Mouse (Mus musculus) limb, embryonic 12.5 days (tissue): ENCODE measurements around the gene Csnk1e. TPM values are rescaled to one million over a fixed set of nuclear protein-coding genes. Genes with fewer than 3 reads are reported as not detected.
"Not testable (repeated sequence)": the region's sequence is repeated elsewhere in the genome, so short reads cannot be mapped to it uniquely, and the experiment has no call there.

ENCODE experiments used
- ATAC-seq: fragments of 200-750 bp; cut with Nextera tagmentation; 2 replicates; pipeline ENCODE4 v1.8.0; 2017; ENCODE audit warnings: low read depth, moderate TSS enrichment; ENCODE audit not compliant: insufficient number of reproducible peaks, insufficient read depth, low FRiP score, low TSS enrichment
- H3K27ac ChIP-seq: fragments of 300-500 bp; sonication (generic); 2 replicates; pipeline ENCODE4 v1.5.1; 2016; ENCODE audit warnings: mild to moderate bottlenecking, moderate library complexity
- H3K27me3 ChIP-seq: fragments of 300-500 bp; sonication (generic); 2 replicates; pipeline ENCODE4 v1.6.1; 2016; ENCODE audit warnings: mild to moderate bottlenecking, moderate library complexity
- H3K36me3 ChIP-seq: fragments of 300-500 bp; sonication (generic); 2 replicates; pipeline ENCODE4 v1.6.1; 2016; ENCODE audit warnings: mild to moderate bottlenecking, moderate library complexity
- H3K4me1 ChIP-seq: fragments of 300-500 bp; sonication (generic); replicated peaks from 2 replicates; pipeline ENCODE4 v1.6.1; 2016
- H3K4me2 ChIP-seq: fragments of 300-500 bp; sonication (generic); 2 replicates; pipeline ENCODE4 v1.6.1; 2016; ENCODE audit warnings: mild to moderate bottlenecking, moderate library complexity
- H3K4me3 ChIP-seq: fragments of 300-500 bp; sonication (generic); replicated peaks from 2 replicates; pipeline ENCODE4 v1.5.1; 2016; ENCODE audit warnings: mild to moderate bottlenecking
- H3K9ac ChIP-seq: fragments of 300-500 bp; sonication (generic); replicated peaks from 2 replicates; pipeline ENCODE4 v1.6.1; 2016; ENCODE audit warnings: mild to moderate bottlenecking, moderate library complexity
- H3K9me3 ChIP-seq: fragments of 300-500 bp; sonication (generic); 2 replicates; pipeline ENCODE4 v1.6.1; 2016; ENCODE audit warnings: mild to moderate bottlenecking, moderate library complexity
- WGBS: fragments of 180-500 bp; shearing (Covaris S2); methylation state at CpG from one replicate; pipeline ENCODE4 v1.1.7; 2016; 5-methylcytosine and 5-hydroxymethylcytosine counted together
- polyA plus RNA-seq: library from polyadenylated mRNA; unstranded; fragments of >200 nt; fragmentation: Nextera tagmentation; extraction: Ambion mirVana; gene quantifications from 2 replicates; pipeline ENCODE4 v1.2.1, GENCODE M21; 2016

Gene Csnk1e
- polyA plus RNA-seq, 1 experiment from 2014 or later: 148 TPM

DNA sequence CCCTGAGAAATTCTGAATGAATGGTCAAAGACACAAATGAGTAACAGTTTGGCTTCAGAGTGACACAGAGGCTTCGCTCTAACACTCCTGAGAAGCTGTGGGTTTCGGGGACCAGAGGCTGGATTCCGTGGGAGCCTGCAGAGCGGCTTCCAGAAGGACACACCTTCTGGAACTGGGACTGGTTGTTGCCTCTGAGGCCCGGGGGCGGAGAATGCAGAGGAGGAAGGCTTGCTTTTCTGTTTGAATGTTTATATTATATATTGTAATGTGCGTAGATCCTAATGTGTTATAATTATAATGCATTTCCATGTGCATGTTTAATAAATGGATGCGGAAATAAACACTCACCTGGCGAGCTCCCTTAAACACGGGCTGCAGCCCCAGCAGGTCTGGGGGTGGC is 15.7 kb upstream of the Csnk1e start:
- Histone ChIP-seq H3K36me3 (no peaks in the 10 kb centered on the region), H3K27me3 (peaks cover 7% of the 10 kb centered on the region), H3K9me3 (0 out of 2 replicates have a peak, but pooled peaks cover 3% of the 10 kb centered on the region), H3K27ac (no peak overlapping the region), H3K9ac (no peak overlapping the region), H3K4me2 (peak overlapping the region; percentile 48), H3K4me3 (no peak overlapping the region), H3K4me1 (no peaks in the 10 kb centered on the region)
- no peak for ATAC-seq
- 48% methylated on average over 10 of the region's 10 CpGs for WGBS

DNA sequence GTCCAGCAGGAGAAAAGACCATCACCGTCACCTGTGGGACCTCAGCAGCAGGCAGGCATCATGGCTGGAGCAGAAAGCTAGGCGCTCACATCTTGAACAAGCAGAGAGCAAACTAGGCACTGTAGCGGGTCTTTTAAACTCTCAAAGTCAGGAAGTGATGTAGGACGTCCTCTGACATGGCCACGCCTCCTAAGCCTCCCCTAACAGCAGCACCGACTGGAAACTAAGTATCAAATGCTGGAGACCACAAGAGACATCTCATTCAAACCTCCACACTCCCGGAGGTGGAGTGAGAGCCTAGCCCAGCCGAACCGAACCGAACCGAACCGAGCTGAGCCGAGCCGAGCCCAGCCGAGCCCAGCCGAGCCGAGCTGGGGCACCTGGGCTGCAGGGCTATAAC is 15.2 kb upstream of the Csnk1e start:
- Histone ChIP-seq H3K36me3 (no peaks in the 10 kb centered on the region), H3K27me3 (peaks cover 7% of the 10 kb centered on the region), H3K4me1 (no peaks in the 10 kb centered on the region), H3K4me2 (peak overlapping the region; percentile 48), H3K4me3 (peak overlapping the region; percentile 31), H3K9ac (no peak overlapping the region), H3K27ac (no peak overlapping the region), H3K9me3 (0 out of 2 replicates have a peak, but pooled peaks cover 3% of the 10 kb centered on the region)
- no peak for ATAC-seq
- WGBS: 24% methylated on average over 17 of the region's 17 CpGs

DNA sequence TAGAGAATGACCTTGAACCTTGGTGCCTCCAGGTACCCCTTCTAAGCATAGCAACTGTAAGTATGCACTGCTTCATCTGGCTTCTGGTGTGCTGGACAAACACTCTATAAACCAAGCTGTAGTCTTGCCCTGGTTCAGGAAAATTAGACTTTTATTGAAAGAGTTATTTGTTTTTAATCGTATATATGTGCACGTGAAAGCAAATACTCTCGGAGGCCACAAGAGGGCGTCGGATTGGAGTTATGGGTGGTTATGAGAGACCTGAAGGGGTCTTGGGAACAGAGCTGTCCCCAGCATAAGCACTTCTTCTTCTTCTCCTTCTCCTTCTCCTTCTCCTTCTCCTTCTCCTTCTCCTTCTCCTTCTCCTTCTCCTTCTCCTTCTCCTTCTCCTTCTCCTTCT is 14.2 kb upstream of the Csnk1e start:
- Histone ChIP-seq H3K36me3 (no peaks in the 10 kb centered on the region), H3K9me3 (0 out of 2 replicates have a peak, but pooled peaks cover 3% of the 10 kb centered on the region), H3K27me3 (peaks cover 9% of the 10 kb centered on the region), H3K4me3 (no peak overlapping the region), H3K9ac (no peak overlapping the region), H3K4me1 (no peaks in the 10 kb centered on the region), H3K27ac (no peak overlapping the region), H3K4me2 (no peak overlapping the region)
- WGBS: 71% methylated on average over 5 of the region's 5 CpGs
- ATAC-seq: no peak

DNA sequence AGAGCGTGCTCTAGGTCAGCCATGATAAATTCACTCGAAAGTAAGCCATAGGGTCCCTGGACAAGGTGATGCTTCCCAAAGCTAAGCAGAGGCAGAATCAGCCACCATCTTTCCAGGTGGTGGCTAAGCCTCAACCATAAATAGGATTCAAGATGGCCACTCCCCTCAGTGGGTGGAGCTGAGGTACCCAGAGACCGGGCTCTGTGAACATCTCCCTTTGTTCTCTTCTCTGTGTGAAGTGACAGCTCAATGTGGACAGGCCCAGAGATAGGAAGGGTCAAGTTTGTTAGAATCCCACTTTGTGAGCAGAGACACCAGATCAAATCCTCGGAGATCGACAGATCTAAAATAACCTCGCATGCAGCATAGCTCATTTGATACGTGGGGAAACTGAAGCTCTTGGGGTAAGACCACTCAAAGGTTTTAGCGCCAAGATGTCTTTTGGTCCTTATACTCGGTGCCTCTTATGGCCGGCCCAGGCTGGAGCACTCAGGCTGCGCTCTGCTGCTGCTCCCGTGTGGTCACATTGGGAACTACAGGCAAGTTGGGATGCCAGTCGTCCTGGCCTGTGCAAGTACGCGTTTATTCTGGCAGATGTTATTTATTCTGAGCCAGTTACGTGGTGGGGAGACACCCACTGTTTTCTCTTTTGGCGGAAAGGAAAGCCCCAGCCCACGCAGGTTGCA is 11.4 kb upstream of the Csnk1e start:
- H3K4me3 ChIP-seq: no peak overlapping the region
- ATAC-seq: peak; percentile 71; the same call in 1 of the 2 replicates
- peaks cover 34% of the 10 kb centered on the region for H3K27me3 ChIP-seq
- WGBS: 6% methylated on average over 18 of the region's 18 CpGs
- H3K4me2 ChIP-seq: no peak overlapping the region
- H3K9ac ChIP-seq: no peak overlapping the region
- H3K36me3 ChIP-seq: no peaks in the 10 kb centered on the region
- H3K27ac ChIP-seq: no peak overlapping the region
- 0 out of 2 replicates have a peak, but pooled peaks cover 9% of the 10 kb centered on the region for H3K9me3 ChIP-seq
- H3K4me1 ChIP-seq: 0 out of 2 replicates have a peak, but pooled peaks cover 3% of the 10 kb centered on the region

DNA sequence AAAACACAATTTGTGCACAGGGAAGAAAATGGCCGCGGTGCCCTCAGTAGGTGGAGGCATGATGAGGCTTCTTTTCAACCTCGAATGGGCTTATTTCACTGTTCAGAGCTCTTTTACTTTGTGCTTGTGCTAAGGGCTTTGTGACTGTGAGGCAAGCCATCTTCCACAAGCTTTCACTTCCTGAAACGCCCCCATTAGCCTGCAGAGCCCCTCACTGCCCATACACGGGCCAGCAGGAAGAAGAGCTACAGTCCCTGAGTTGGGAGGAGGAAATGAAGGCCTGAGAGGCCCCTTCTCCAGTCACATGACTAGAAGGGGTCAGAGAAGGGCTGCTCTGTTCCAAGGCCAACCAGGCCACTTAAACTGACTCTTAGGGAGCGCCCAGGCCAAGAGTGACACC is 1.2 kb upstream of the Csnk1e start:
- Histone ChIP-seq H3K4me2 (no peak overlapping the region), H3K9me3 (no peaks in the 10 kb centered on the region), H3K27ac (no peak overlapping the region), H3K9ac (no peak overlapping the region), H3K4me3 (no peak overlapping the region), H3K27me3 (peaks cover 19% of the 10 kb centered on the region), H3K4me1 (peaks cover 7% of the 10 kb centered on the region), H3K36me3 (no peaks in the 10 kb centered on the region)
- WGBS: 69% methylated on average over 6 of the region's 6 CpGs
- no peak for ATAC-seq

DNA sequence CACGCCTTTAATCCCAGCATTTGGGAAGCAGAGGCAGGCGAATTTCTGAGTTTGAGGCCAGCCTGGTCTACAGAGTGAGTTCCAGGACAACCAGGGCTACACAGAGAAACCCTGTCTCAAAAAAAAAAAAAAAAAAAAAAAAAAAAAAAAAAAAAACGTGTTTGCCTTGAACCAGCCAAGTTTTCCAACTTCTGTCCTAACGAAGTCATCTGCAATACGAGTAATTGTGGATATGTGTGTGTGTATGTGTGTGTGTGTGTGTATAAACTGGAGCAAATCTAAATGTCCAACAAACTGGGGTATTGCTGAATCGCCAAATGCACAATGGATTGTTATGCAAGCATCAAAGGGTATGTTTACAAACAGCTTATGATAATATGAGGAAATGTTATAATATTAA is 738 bp upstream of the Csnk1e start:
- not testable (repeated sequence) for H3K36me3 ChIP-seq, H3K9me3 ChIP-seq, H3K27ac ChIP-seq, ATAC-seq, H3K4me3 ChIP-seq, H3K4me1 ChIP-seq, H3K9ac ChIP-seq
- 48% methylated on average over 6 of the region's 6 CpGs for WGBS
- peaks cover 15% of the 10 kb centered on the region for H3K27me3 ChIP-seq
- H3K4me2 ChIP-seq: peak overlapping the region; percentile 68

DNA sequence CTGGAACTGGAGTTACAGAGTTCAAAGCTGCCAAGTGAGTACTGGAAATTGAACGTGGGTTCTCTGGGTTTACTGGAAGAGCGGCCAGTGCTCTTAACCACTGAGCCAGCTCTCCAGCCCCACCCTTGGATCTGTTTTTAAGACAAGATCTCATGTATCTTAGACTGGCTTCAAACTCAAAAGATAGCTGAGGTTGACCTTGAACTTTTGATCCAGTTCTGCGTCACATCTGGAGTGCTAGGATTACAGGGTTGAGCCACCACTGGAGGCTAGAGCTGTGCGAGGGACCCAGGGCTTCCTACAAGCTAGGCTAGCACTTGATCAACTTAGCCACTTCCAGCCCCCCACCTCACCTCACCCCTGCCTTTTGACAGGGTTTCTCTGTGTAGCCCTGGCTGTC is 1.5 kb downstream of the Csnk1e start:
- no peak for ATAC-seq
- WGBS: 88% methylated on average over 4 of the region's 4 CpGs

DNA sequence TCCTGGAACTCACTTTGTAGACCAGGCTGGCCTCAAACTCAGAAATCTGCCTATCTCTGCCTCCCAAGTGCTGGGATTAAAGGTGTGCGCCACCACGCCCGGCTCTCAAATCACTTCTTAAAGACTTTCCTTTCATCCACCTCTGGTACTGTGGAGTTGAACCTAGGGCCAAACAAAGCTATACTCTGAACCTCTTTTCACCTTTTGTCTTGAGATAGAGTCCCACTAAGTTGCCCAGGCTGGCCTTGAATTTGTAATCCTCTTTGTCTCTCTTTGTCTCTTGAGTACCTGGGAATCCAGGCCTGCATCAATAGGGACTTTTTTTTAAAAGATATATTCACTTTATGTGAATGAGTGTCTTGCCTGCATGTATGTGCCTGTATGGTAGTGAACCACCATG is 7.3 kb downstream of the Csnk1e start:
- Histone ChIP-seq H3K4me3 (no peak overlapping the region), H3K27me3 (peaks cover 3% of the 10 kb centered on the region), H3K9me3 (no peaks in the 10 kb centered on the region), H3K36me3 (no peaks in the 10 kb centered on the region), H3K4me1 (peaks cover under 1% of the 10 kb centered on the region), H3K4me2 (no peak overlapping the region), H3K27ac (no peak overlapping the region), H3K9ac (no peak overlapping the region)
- ATAC-seq: no peak
- 87% methylated on average over 3 of the region's 3 CpGs for WGBS

More for the DNA sequence above, 1.5 kb downstream of the Csnk1e start:
- Histone ChIP-seq H3K9me3 (no peaks in the 10 kb centered on the region), H3K4me3 (no peak overlapping the region), H3K27me3 (peaks cover 15% of the 10 kb centered on the region), H3K4me1 (peaks cover 7% of the 10 kb centered on the region), H3K36me3 (no peaks in the 10 kb centered on the region), H3K4me2 (no peak overlapping the region), H3K27ac (no peak overlapping the region), H3K9ac (no peak overlapping the region)

DNA sequence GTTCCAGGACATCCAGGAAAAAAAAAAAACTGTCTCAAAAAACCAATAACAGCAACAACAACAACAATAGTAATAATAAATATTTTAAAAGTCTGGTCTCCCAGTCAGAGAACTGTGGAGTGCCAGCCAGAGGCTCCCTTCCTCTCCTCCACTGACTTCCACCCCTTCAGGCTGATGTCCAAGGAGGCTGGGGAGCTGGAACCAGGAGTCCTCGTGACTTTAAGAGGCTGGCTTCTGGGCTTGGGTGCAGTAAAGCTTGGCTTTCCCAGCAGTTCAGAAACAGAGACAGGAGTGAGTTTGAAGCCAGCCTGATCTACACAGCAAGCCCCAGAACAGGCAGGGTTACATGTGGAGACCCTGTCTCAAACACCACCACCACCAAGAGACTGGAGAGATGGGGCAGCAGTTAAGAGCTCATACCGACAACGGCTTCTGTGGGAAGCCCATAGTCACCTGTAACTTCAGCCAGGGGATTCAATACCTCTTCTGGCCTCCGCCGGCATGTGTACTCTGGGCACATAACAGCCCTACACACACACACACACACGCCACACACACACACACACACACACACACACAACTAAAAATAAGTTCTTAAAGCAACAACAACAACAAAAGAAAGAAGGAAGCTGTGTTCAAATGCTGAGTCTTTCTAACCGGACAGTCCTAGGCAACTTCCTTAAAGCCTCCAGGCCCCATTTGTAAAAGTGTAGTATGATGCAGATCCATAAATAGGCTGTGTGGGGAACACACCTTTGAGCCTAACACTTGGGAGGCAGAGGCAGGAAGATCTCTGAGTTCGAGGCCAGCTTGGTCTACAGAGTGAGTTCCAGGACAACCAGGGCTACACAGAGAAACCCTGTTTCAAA is 9.3 kb downstream of the Csnk1e start:
- Histone ChIP-seq H3K9ac (no peak overlapping the region), H3K36me3 (no peaks in the 10 kb centered on the region), H3K4me1 (peaks cover 11% of the 10 kb centered on the region), H3K27ac (0 out of 2 replicates have a peak overlapping the region, but pooled peaks have one; percentile 35), H3K4me3 (no peak overlapping the region), H3K4me2 (no peak overlapping the region), H3K27me3 (peaks cover 3% of the 10 kb centered on the region), H3K9me3 (no peaks in the 10 kb centered on the region)
- ATAC-seq: no peak
- 76% methylated on average over 8 of the region's 8 CpGs for WGBS

DNA sequence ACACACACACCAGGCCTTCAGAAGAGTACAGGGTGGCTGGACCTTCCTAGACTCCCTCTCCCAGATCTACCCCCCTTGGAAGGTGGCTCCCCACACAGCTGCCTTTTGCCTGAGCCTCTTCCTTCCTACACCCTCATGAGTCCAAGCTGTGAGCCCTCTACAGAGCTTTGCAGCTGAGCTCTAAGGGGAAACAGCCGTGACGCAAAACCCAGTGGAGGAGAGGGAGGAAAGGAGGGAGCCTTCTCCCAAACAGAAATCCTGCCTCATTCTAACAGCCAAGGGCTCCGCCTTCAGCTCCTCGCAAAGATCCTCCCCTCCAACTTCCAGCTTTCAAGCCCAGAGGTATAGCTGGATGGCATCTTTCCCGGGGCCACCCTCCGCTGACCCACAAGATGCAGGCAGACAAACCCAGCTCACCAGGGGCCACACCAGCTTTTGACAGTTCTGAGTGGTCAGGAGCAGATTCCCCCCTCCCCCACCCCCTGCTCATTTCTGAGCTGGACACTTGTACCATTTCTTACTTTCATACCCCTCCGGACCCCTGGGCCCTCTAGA is 11.4 kb downstream of the Csnk1e start:
- no peaks in the 10 kb centered on the region for H3K9me3 ChIP-seq
- no peak overlapping the region for H3K4me3 ChIP-seq
- no peak for ATAC-seq
- H3K36me3 ChIP-seq: no peaks in the 10 kb centered on the region; the same call in none of the 2 replicates
- no peak overlapping the region for H3K4me2 ChIP-seq
- H3K27ac ChIP-seq: no peak overlapping the region
- H3K27me3 ChIP-seq: no peaks in the 10 kb centered on the region; the same call in 1 of the 2 replicates
- peaks cover 30% of the 10 kb centered on the region for H3K4me1 ChIP-seq
- no peak overlapping the region for H3K9ac ChIP-seq
- WGBS: 56% methylated on average over 7 of the region's 7 CpGs

DNA sequence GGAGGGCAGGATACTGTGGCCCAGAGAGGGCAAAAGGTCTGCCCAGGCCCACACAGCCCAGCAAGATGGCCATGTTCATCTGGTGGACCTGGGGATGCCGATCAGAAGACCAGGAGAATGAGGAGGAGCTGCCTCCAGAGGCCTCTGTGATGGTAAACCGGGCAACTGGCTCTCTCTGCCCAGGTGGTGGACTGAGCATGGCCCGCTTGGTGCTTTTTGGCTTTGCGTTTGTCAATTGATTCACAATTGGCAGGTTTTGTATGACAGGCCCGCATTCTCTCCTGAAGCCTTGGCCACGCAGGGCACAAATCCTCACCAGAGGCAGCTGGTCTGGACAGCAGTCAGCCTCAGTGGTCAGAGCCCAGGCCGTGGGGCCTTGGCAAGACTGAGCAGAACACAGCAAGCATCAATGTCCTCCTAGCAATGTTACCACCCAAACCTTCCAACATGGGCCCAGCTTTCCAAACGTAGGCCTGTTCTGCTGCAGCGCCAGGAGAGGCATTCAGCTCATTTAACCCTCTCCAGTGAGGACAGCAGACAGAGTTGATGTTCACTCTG is 12.3 kb downstream of the Csnk1e start:
- no peak overlapping the region for H3K9ac ChIP-seq
- H3K4me2 ChIP-seq: 0 out of 2 replicates have a peak overlapping the region, but pooled peaks have one; percentile 91
- peaks cover 9% of the 10 kb centered on the region for H3K36me3 ChIP-seq
- H3K4me1 ChIP-seq: peaks cover 38% of the 10 kb centered on the region
- H3K27ac ChIP-seq: no peak overlapping the region
- 83% methylated on average over 9 of the region's 9 CpGs for WGBS
- H3K27me3 ChIP-seq: no peaks in the 10 kb centered on the region
- ATAC-seq: no peak
- H3K9me3 ChIP-seq: no peaks in the 10 kb centered on the region
- peak overlapping the region; percentile 92; the same call in 1 of the 2 replicates for H3K4me3 ChIP-seq
